Mouse (Mus musculus): ENCODE results near the gene Brat1.

The Brat1 gene

DNA sequence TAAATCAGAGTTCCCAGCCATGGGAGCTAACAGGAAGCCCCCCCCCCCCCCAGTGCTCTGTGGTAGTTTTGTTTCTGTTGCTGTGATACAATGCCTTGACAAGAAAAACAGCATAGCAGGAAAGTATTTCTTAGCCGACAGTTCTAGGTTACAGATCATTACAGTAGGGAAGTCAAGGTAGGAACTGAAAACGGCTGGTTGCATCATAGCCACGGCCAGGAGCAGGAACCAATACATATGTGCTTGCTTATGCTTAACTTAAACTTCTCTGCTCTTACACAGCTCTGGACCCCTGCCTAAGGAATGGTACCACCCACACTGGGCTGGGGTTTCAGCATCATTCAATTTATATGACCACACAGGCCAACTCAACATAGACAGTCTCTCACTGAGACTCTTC lies 28.5 kb downstream of the Brat1 start:
- in situ Hi-C loops (cut with MboI; ENCODE audit: low pct_unique_long_range_greater_than_20kb in 1 of 2, low sequenced_read_pairs in 2 of 2, unreplicated experiment in 1 of 2) = no loop called here

DNA sequence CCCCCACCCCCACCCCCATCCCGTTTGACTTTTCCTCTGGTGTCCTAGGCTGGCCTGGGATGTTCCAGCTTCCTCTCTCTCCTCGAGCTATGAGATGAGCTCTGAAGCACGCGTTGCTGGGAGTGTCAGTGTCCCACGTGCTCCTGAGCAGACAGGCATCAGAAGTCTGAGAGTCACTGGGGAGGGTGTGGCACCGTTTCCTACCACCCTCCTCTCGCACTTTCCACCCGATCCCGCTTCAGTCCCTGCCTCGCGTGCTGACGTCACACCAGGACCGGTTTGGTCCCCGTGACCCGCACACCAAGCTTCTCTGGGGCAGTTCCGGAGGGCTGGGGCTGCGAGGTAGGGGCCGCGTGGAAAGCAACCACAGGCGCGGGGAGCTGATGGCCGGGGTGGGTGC lies 30.5 kb downstream of the Brat1 start:
- in situ Hi-C loops (cut with MboI; ENCODE audit: low pct_unique_long_range_greater_than_20kb in 1 of 2, low sequenced_read_pairs in 2 of 2, unreplicated experiment in 1 of 2) = no loop called here

DNA sequence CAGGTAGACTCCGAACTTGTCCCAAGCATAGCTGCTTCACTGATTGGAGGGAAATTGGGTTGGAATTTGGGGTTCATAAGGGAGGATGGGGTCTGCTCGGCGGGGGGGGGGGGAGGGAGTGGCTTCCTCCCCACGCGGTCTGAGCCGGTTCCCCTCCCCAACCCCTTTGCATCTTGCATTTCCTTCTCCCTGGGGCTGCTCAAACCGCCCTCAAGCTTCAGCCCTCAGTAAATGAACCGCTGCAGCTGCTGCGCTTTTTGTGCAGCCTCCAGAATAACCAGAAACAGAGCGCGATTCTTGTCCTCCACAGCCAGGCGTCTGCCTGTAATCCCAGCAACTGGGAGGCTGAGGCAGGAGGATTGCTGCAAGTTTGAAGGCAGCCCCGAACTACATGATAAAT lies 31.4 kb downstream of the Brat1 start:
- in situ Hi-C loops (cut with MboI; ENCODE audit: low pct_unique_long_range_greater_than_20kb in 1 of 2, low sequenced_read_pairs in 2 of 2, unreplicated experiment in 1 of 2) = no loop called here

DNA sequence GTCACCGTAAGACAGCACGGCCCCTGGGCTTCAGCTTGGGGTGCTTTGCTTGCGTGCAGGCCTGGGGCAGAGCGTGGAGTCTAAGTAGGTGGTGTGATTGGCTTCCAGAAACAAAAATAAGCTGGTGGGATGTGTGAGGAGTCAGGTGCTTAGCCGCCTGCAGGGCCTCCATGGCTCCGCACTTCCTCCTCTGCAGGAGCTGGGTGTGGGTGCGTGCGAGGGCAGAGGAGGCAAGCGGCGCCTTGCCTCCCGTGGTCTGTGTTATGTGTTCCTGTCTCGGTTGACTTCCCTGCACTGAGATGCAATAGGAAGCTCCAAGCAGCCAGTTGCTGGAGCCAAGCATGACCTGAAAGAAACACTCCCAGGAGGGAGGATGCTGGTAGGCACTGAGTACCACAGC lies 35.0 kb downstream of the Brat1 start:
- in situ Hi-C loops (cut with MboI; ENCODE audit: low pct_unique_long_range_greater_than_20kb in 1 of 2, low sequenced_read_pairs in 2 of 2, unreplicated experiment in 1 of 2) = loop anchor here in 1 of 2 experiments (10.0 kb wide), 1 partner anchor 195 kb away; no protein-coding TSS in a partner anchor

DNA sequence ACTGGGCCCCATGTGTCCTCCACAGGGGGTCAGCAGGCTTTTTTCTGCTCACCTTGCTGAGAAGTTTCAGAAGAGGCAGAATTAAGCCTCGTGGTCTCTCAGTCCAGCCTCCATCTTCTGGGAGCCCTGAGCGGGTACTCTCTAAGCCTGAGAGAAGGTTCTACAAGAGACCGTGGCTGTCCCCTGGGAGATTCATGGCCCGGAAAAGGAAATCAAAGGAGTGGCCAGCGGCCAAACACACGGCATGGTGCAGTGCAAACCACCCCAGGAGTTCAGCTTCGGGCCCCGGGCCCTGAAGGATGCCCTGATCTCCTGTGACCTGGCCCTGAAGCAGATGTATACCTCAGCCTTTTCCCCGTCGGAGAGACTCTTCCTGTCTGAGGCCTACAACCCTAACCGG lies 36.2 kb downstream of the Brat1 start:
- in situ Hi-C loops (cut with MboI; ENCODE audit: low pct_unique_long_range_greater_than_20kb in 1 of 2, low sequenced_read_pairs in 2 of 2, unreplicated experiment in 1 of 2) = loop anchor here in 1 of 2 experiments (10.0 kb wide), 1 partner anchor 196 kb away; no protein-coding TSS in a partner anchor

DNA sequence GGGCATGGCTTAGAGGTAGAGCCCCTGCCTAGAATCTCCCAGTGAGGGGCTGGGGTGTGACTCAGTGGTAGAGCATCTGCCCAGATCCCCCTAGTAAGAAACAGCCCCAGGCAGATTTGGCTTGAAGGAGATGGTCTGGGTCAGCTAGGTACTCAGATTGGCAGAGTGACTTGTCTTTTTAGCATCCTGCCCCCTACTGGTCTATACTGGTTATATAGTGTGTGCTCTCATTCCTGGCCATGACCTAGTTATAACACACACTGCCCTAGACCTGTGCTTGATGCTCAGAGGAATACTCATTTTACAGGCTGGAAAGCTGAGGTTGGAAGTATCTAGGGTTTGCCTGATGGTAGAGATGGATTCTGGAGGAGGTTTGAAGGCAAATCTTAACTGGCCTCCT lies 37.1 kb downstream of the Brat1 start:
- in situ Hi-C loops (cut with MboI; ENCODE audit: low pct_unique_long_range_greater_than_20kb in 1 of 2, low sequenced_read_pairs in 2 of 2, unreplicated experiment in 1 of 2) = loop anchor here in 1 of 2 experiments (10.0 kb wide), 1 partner anchor 197 kb away; no protein-coding TSS in a partner anchor

DNA sequence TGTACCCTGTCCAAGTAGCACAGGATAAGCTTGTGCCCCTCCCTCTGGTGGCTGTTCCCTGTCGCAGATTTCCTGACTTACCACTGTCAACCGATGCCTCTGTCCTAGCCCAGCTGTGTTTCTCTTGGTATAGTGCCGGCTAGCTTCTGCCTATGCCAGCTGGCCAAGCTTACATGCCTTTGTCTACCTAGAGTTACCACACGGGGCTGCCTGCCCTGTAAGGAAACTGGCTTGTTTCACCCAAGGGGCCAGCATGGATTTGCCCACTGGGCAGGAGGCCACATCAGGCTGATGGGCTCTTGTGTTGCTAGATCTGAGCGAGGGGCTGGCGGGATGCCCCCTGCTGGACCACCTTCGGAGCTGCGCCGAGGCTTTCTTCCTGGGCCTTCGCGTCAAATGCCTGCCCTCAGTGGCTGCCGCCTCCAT lies 38.9 kb downstream of the Brat1 start:
- in situ Hi-C loops (cut with MboI; ENCODE audit: low pct_unique_long_range_greater_than_20kb in 1 of 2, low sequenced_read_pairs in 2 of 2, unreplicated experiment in 1 of 2) = loop anchor here in 1 of 2 experiments (10.0 kb wide), 1 partner anchor 199 kb away; no protein-coding TSS in a partner anchor

DNA sequence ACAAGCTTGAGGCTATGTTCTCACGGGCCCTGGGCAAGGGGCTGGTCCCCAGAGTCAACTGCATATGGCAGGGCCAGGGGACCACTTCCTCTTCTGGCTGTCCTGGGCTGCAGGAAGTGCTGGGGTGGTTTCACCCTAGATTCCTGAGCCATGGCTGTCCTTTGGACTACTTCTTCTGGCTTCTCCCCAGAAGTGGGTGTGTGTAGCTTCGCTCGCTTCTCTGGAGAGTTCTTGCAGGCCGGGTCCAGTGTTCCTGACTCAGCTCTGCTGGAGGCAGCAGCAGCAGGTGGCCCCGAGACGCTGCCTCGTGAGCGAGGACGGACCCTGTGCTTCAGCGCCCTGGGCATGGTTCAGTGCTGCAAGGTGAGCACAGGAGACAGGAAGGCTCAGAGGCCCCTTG lies 43.6 kb downstream of the Brat1 start:
- in situ Hi-C loops (cut with MboI; ENCODE audit: low pct_unique_long_range_greater_than_20kb in 1 of 2, low sequenced_read_pairs in 2 of 2, unreplicated experiment in 1 of 2) = loop anchor here in 1 of 2 experiments (10.0 kb wide), 1 partner anchor 204 kb away; no protein-coding TSS in a partner anchor

DNA sequence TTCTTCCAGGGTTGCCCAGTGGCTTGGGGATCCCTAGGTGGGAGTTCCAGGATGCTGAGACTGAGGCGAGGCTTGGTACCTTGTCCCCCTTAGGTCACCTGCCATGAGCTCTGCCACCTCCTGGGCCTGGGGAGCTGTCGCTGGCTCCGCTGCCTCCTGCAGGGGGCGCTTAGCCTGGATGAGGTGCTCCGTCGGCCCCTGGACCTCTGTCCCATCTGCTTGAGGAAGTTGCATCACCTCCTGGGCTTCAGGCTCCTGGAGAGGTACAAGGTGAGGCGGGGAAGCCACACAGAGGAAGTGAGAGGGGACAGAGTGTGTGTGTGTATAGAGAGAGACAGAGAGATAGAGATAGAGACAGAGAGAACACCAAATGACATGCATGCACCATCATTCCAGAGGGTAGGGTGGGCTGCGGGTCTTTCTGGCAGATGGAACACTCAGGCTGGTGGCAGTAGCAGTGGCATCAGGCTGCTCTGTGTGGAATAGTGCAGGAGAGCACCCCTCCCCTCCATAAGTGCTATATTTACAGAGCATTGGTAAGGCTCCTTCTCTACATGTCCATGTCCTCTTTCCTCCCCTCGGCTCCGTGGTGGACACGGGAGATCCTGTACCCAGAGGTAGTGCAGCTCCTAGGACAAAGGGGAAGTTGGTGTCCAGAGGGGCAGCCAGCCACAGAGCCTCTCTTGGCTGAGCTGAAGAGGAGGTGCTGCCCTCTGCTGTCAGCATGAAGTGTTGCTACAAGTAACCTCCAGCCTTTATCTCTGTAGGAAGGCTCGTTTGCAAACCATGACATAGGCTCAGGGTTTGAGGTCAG lies 44.5 kb downstream of the Brat1 start:
- in situ Hi-C loops (cut with MboI; ENCODE audit: low pct_unique_long_range_greater_than_20kb in 1 of 2, low sequenced_read_pairs in 2 of 2, unreplicated experiment in 1 of 2) = loop anchor here in 1 of 2 experiments (10.0 kb wide), 1 partner anchor 204 kb away; no protein-coding TSS in a partner anchor

DNA sequence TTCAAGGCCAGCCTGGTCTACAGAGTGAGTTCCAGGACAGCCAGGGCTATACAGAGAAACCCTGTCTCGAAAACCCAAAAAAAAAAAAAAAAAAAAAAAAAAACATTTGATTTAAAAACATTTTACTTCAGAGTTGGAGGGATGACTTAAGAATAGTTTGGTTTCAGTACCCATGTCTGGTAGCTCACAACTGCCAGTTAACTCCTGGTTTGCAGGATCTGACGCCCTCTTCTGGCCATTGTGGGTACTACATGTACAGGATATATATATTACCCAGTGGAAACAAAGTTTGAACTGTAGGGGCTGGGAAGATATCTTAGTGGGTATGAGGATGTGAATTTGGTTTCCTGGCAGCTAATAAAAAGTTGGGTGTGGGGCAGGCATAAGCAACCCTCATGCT lies 46.1 kb downstream of the Brat1 start:
- in situ Hi-C loops (cut with MboI; ENCODE audit: low pct_unique_long_range_greater_than_20kb in 1 of 2, low sequenced_read_pairs in 2 of 2, unreplicated experiment in 1 of 2) = no loop called here

DNA sequence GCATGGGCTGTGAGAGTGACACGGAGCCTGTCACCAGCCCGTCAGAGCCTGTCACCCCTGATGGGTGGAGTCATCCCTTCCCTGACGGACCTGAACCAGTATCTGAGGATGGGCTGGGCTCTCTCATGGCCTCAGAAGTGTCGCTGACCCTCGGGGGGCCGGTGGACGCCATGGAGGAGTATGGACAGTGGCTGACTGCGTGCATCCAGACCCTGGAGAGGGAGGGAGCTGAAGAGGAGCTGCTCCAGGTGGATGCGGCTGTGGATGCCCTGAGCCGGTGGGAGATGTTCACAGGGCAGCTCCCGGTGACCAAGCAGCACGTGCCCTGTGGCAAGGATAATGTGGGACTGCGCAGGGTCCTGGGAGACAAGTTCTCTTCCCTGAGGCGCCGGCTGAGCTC lies 47.2 kb downstream of the Brat1 start:
- in situ Hi-C loops (cut with MboI; ENCODE audit: low pct_unique_long_range_greater_than_20kb in 1 of 2, low sequenced_read_pairs in 2 of 2, unreplicated experiment in 1 of 2) = no loop called here

DNA sequence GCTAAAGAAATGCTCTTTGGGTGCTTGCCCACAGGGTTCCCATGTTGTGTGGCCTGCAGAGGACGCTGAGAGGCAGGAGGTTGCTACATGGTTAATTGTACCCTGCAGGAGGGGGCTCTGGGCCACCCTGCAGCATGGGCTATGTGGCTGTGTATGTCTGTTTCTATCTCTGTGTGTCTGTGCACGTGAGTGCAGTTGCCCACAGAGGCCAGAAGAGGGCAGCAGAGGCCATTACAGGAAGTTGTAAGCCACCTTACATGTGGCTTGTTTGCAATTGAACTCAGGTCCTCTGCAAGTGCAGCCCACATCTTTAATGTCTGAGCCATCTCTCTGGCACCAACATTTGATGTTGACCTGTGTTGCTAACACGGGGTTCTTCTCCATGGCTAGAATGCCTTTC lies 47.8 kb downstream of the Brat1 start:
- in situ Hi-C loops (cut with MboI; ENCODE audit: low pct_unique_long_range_greater_than_20kb in 1 of 2, low sequenced_read_pairs in 2 of 2, unreplicated experiment in 1 of 2) = no loop called here

DNA sequence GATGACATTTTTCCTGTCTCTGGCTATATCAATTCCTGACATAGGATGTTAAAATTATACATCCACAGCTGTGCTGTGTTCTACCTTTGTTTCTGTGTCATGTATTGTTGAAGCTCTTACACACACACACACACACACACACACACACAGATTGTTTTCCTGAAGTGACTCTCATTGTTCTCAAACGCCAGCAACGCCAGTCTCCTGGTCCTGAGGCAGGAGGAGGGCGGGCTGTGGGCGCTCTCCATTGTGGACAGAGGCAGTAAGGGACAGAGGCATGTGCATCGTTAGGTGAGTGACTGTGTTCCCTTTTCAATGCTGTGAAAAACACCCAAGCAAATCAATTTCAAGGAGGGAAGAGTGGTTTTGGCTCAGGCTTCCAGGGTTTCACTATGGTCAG lies 48.4 kb downstream of the Brat1 start:
- in situ Hi-C loops (cut with MboI; ENCODE audit: low pct_unique_long_range_greater_than_20kb in 1 of 2, low sequenced_read_pairs in 2 of 2, unreplicated experiment in 1 of 2) = no loop called here

DNA sequence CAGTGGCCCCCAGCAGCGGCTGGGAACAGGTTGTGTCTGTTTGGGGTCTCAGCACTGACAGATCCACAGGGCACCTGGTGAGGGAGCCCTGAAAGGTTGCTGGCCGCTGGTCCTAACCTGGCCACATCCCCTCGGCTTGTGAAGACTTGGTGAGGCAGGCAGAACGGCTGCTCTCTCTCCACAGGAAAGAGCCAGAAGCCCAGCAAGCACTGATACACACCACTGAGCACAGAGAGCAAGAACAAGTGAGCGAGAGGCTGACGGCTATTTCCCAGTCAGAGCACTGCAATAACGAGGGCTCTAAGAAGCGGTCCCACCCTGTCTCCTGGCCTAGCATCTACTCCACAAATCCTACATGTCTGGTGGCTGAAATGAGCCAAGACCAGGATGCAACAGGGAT lies 54.1 kb downstream of the Brat1 start:
- in situ Hi-C loops (cut with MboI; ENCODE audit: low pct_unique_long_range_greater_than_20kb in 1 of 2, low sequenced_read_pairs in 2 of 2, unreplicated experiment in 1 of 2) = no loop called here

DNA sequence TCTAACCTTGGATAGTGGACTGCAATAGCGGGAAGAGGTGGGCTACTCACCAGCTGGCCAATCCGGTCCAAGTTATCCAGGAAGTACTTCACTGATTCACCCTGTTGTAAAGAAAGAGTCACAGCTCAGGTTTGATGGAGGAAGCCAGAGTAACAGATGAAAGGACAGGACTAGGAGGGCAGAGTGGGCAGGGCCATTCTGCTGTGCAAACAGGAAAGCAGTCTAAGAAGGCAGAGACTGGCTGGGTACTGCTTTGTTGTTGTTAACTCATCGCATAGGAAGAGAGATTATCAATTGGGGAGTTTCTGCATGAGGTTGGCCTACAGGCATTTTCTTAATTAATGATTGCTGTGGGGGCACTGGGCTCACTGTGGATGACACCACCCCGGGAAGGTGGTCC lies 57.7 kb downstream of the Brat1 start:
- in situ Hi-C loops (cut with MboI; ENCODE audit: low pct_unique_long_range_greater_than_20kb in 1 of 2, low sequenced_read_pairs in 2 of 2, unreplicated experiment in 1 of 2) = no loop called here

DNA sequence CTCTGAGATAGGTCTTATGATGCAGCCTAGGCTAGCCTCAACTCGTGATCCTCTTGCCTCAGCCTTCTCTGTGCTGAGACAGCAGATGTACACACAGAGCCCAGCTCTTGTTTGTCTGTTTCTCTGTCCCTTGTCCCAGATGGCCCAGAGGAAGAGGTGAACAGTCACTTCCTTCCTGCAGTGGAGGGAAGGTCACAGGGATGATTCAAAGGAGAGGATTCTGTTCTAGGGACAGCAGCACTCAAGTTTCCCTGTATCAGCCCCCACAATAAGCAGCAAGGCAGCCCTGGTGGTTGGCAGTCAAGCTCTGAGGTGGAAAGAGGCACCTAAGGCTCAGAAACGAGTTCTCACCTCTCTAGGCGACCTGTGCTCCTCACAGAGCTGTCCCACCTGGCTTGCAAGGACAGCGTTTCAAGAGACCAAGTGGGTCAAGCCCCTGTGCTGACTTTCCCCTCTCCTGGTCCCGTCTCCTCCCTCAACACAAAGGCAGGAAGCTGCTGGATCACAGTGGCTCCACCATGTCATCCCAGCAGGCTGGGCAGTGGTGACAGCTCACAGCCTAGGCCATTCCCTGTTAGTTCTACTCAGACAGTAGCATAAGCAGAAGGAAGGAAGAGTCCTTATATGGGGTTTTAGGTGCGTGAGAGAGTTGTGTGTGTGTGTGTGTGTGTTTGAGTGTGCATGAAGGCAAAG lies 60.3 kb downstream of the Brat1 start:
- in situ Hi-C loops (cut with MboI; ENCODE audit: low pct_unique_long_range_greater_than_20kb in 1 of 2, low sequenced_read_pairs in 2 of 2, unreplicated experiment in 1 of 2) = no loop called here

DNA sequence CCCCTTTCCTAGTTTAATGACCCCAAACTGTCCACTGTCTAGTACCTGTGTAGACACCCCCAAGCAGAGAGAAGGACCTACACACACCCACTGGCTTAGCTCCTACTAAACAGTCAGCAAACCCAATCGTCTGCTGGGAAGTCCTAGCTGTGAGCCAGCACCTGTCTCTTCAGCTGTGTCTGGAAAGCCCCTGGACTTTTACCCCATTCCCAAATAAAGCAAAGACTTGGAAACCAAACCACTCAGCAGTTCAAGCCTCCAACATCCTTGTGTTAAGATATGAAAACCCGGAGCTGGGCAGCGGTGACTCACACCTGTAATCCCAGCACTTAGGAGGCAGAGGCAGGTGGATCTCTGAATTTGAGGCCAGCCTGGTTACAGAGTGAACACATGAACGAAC lies 61.8 kb downstream of the Brat1 start:
- in situ Hi-C loops (cut with MboI; ENCODE audit: low pct_unique_long_range_greater_than_20kb in 1 of 2, low sequenced_read_pairs in 2 of 2, unreplicated experiment in 1 of 2) = no loop called here

DNA sequence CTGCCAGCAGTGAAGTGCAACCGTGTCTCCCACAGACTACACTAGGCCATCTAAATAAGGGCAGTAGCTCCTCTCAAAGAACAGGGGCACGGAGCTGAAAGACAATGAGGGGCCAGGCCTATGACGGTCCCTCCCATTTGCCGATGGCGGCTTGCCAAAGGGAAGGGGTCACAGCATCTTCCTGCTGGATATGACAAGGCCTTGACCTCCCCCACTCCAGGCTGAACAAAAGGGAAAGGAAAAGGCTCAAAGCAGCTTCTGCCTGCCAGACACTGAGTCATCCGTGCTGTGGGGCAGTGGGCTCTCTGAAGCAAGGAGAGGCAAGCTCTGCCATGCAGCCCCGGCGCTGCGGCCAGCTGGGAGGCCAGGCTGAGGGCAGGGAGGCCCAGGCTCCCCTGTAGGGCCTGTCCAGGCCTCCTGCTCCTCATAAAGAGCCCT lies 62.9 kb downstream of the Brat1 start:
- in situ Hi-C loops (cut with MboI; ENCODE audit: low pct_unique_long_range_greater_than_20kb in 1 of 2, low sequenced_read_pairs in 2 of 2, unreplicated experiment in 1 of 2) = no loop called here

DNA sequence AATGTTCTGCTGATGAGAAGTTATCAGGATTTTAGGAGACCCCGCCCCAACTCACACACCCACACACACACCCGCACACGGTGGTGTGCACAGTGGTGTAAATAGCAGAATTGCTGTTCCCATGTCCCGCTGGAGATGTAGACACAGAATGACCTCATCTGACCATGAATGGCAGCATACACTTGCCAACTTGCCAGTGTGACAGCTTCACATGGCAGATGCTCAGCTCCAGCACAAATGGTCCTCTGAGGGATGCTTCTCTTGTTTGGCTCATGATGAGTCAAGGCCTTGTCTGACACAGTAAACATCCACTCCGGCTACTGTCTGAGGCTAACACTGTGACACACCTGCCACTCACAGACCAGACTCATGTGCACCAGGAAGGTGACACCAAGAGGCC lies 63.5 kb downstream of the Brat1 start:
- in situ Hi-C loops (cut with MboI; ENCODE audit: low pct_unique_long_range_greater_than_20kb in 1 of 2, low sequenced_read_pairs in 2 of 2, unreplicated experiment in 1 of 2) = no loop called here

Data from mouse embryonic stem cell (cell line).